Mouse (Mus musculus): ENCODE measurements at regions not wholly inside any gene's neighbourhood (a gene's known extent, or its start where the extent isn't known, plus 50 kb on each side); places are given as distances from the start of the nearest gene placed in this dataset.

- TF ChIP-seq CTCF (IDR thresholded peaks at IDR 0.05; ENCODE audit: borderline replicate concordance, control insufficient read depth, extremely low read depth, insufficient read depth, low read length, poor library complexity) = no peak
- no peak for TF ChIP-seq POLR2A (IDR thresholded peaks at IDR 0.05; ENCODE audit: control insufficient read depth, extremely low read depth, insufficient read depth, low read length, poor library complexity)
Measured at GRCm38 (mm10) chrX:12439447-12439846, 148.2 kb upstream of the Atp6ap2 start.

All from thymus, adult 2 months (tissue).